Mouse (Mus musculus): ENCODE measurements around the gene Slc30a2. TPM values are rescaled to one million over a fixed set of nuclear protein-coding genes. Genes with fewer than 3 reads are reported as not detected.

Slc30a2 gene
- total RNA-seq (2023), result not detected

DNA sequence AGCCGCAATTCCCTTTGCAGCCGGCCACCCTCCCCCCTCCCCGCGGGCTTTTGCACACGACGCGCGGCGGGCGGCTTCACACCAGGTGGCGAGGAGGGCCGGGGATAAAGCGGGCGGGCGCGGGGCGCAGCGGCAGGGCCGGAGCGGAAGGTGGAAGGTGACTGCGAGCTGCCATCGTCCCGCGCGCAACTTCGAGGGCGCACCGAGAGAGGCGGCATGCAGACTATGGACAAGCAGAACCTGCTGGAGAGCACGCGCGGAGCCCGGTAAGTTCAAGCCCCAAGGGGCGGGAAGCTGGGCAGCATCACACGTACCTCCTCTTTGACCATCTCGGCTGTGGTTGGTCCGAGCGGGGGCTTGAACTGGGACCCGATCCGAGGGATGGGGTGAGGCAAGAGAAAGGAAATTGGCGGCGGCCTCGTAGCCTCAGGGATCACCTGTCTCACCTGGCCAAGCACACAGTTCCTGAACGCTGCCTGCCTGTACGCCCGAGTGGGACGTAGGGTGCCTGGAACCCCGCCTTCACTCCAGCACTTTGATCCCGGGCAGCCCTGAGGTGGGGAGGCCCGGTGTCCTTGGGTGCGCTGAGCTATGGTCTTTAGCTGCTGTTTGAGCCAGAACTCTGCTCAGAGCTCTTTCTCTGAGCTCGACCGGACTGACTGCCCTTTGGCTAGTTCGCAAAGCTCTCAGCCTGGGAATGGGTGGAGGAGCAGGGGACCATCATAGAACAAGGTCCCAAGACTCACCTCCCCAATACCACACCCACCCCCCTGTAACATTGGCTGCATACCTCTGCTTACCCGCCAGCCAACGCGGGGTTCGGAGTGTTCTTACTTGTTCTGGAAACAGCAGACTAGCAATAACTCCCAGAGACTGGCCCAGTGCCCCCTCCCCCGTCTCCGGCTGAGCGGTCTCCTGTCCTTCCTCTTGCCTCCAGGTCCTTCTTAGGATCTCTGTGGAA is at the start of gene Slc30a2:
Gene Slc30a2, plus strand, starts transcription at position 111 of the 961 bp plus-strand sequence.

DNA sequence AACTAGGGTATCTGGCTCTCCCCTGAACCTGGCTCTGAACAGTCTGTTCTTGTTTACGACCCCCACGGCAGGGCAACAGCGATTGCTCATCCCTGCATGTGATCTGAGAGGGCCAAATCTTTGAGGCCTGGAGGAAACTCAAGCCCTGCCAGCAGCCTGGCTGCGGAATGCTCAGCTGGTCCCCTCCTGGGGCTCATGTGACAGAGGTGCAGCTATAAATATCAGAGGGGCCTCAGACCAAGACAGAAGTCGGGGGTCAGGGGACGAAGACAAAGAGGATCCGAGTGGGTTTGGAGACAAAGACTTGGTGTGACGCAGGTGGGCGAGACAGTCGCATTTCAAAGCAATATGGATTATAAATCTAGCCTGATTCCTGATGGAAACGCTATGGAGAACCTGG is 28.1 kb upstream of the Slc30a2 start, which contains the start of gene Trim63:
Gene Trim63, plus strand, starts transcription at position 245 of the 400 bp plus-strand sequence.

DNA sequence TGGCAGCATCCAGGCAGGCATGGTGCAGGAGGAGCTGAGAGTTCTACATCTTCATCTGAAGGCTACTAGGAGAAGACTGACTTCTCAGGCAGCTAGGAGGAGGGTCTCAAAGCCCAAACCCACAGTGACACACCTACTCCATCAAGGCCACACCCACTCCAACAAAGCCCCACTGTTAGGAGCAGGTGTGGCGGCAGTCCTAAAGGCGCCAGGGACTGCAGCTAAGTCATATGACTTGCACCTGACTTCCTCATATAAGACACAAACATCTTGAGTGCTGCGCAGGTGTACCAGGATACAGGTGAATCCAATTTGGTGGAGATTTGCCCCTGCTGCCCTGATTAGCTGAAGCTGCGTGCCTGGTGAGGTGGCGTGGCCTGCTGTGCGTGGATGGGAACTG is 40.8 kb downstream of the Slc30a2 start, which contains the start of gene Extl1:
Gene Extl1, minus strand, starts transcription at position 101 of the 400 bp plus-strand sequence.

DNA sequence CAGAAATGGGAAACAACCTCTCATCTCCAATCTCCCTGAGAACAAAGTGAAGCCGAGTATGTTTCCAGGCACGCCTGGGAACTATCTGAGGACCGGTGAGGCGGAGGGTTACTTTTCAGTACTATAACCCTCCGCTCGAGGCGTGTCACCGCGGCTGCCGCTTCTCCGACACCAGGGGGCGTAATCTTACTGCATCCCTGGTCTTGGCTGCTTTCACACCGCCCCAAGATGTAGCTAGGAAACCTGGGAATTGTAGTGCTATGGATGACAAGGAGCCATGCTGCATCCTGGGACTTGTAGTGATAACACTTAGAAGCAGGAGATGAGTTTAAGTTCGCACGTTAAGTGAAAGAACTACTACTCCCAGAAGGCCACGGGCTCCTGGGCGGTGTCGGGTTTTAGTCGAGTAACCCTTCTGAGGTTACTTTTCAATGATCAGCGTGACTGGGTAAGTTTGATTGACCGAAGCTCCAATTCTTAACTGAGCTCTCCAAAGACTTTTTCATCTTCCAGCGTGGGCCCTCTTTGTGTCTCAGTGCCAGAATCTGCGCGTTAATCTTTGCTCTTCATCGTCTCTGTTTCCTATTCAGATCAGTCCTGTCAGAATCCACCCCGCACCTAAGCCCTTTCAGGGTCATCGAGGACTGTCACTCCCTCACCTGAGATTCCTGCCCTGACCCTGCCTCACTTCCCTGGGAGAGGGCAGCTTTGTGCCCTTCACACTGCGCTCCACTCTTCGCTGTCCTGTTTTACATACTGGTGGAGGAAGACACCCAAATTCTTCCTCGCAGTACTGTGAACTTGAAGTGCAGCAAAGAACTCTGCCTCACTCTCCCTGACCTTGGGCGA is 53.2 kb downstream of the Slc30a2 start, which contains the start of gene Pafah2:
Gene Pafah2, plus strand, starts transcription at position 344 of the 849 bp plus-strand sequence.

Other genes starting within 250 kb of the Slc30a2 start
- 1,000 TPM for gene Cd52, start 248.1 kb upstream of the Slc30a2 start, total RNA-seq (2023)
- gene Ubxn11, start 240.6 kb upstream of the Slc30a2 start, total RNA-seq (2023), result 69.4 TPM
- 438 TPM for gene Sh3bgrl3, start 214.4 kb upstream of the Slc30a2 start, total RNA-seq (2023)
- 25.1 TPM for gene Cep85, start 156.1 kb upstream of the Slc30a2 start, total RNA-seq (2023)
- gene Gm7534, start 140.2 kb upstream of the Slc30a2 start, total RNA-seq (2023), result not detected
- not detected for gene Catsper4, start 115.8 kb upstream of the Slc30a2 start, total RNA-seq (2023)
- 0.62 TPM for gene Cnksr1, start 104.8 kb upstream of the Slc30a2 start, total RNA-seq (2023)
- gene E130218I03Rik, start 99.5 kb upstream of the Slc30a2 start, total RNA-seq (2023), result not detected
- 23.0 TPM for gene Zfp593, start 97.6 kb upstream of the Slc30a2 start, total RNA-seq (2023)
- gene Gm30191, start 96.2 kb upstream of the Slc30a2 start, total RNA-seq (2023), result not detected
- gene Grrp1, start 89.1 kb upstream of the Slc30a2 start, total RNA-seq (2023), result not detected
- gene Pdik1l, start 55.3 kb upstream of the Slc30a2 start, total RNA-seq (2023), result 15.4 TPM
- not detected for gene Trim63, start 28.1 kb upstream of the Slc30a2 start, total RNA-seq (2023)
- 1.1 TPM for gene Extl1, start 40.7 kb downstream of the Slc30a2 start, total RNA-seq (2023)
- 3.2 TPM for gene Pafah2, start 53.1 kb downstream of the Slc30a2 start, total RNA-seq (2023)
- gene Stmn1, start 125.1 kb downstream of the Slc30a2 start, total RNA-seq (2023), result 43.3 TPM
- gene Paqr7, start 153.5 kb downstream of the Slc30a2 start, total RNA-seq (2023), result 32.7 TPM
- gene Aunip, start 167.8 kb downstream of the Slc30a2 start, total RNA-seq (2023), result not detected
- gene Mtfr1l, start 192.2 kb downstream of the Slc30a2 start, total RNA-seq (2023), result 47.8 TPM
- gene Selenon, start 209.0 kb downstream of the Slc30a2 start, total RNA-seq (2023), result 2.0 TPM